Mouse (Mus musculus) central nervous system, embryonic 18 days (tissue): ENCODE data around the gene Slc7a11. TPM values are rescaled to one million over a fixed set of nuclear protein-coding genes. Genes with fewer than 3 reads are reported as not detected.

Source experiments
- polyA plus RNA-seq: library from polyadenylated mRNA; depleted of rRNA; stranded (reverse); fragments of >200 nt; gene quantifications from 2 replicates; pipeline ENCODE4 v1.2.3, GENCODE M21; 2012; rRNA removed

The Slc7a11 gene
- polyA plus RNA-seq, result 4.4 and 4.5 TPM in 2 replicates

DNA sequence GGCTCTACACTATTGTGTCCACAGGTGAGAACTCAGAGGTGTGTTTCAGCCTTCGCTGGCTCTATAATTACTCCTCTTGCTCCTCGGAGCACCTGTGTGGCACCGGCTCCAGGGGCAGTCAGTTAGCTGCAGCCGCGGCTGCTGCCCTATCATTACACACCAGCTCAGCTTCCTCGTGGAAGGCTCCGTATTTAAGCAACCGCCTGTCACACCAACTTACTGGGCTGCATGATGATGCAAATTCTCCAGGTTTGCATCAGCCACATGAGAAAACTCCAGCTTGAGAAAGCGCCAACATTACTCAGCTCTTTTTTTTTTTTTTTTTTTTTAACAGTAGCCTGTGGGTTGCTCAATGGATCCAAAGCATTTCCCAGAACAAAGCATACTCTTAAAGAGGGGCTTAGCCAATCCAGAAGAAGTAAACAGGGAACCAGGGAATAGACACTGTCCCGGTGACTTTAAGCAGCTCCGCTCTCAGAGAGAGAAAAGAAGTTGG lies at the start of gene Slc7a11:
TSS of gene Slc7a11 (minus strand) at position 194 of the 496 bp plus-strand sequence.

